Mouse (Mus musculus) hindbrain, embryonic 12.5 days (tissue): ENCODE measurements at regions not wholly inside any gene's neighbourhood (a gene's known extent, or its start where the extent isn't known, plus 50 kb on each side); places are given as distances from the start of the nearest gene placed in this dataset.

Experiments used
- ATAC-seq: fragments of 200-750 bp; cut with Nextera tagmentation; 2 replicates; pipeline ENCODE4 v1.8.0; 2017; ENCODE audit warnings: moderate TSS enrichment; ENCODE audit not compliant: low FRiP score
- H3K27ac ChIP-seq: fragments of 300-500 bp; sonication (generic); 2 replicates; pipeline ENCODE4 v1.5.1; 2016; ENCODE audit warnings: mild to moderate bottlenecking
- H3K27me3 ChIP-seq: fragments of 300-500 bp; sonication (generic); 2 replicates; pipeline ENCODE4 v1.6.1; 2016; ENCODE audit warnings: mild to moderate bottlenecking
- H3K36me3 ChIP-seq: fragments of 300-500 bp; sonication (generic); 2 replicates; pipeline ENCODE4 v1.6.1; 2016; ENCODE audit warnings: mild to moderate bottlenecking
- H3K4me1 ChIP-seq: fragments of 300-500 bp; sonication (generic); 2 replicates; pipeline ENCODE4 v1.6.1; 2016
- H3K4me2 ChIP-seq: fragments of 300-500 bp; sonication (generic); replicated peaks from 2 replicates; pipeline ENCODE4 v1.6.1; 2016; ENCODE audit warnings: mild to moderate bottlenecking
- H3K4me3 ChIP-seq: fragments of 300-500 bp; sonication (generic); 2 replicates; pipeline ENCODE4 v1.5.1; 2016; ENCODE audit warnings: mild to moderate bottlenecking
- H3K9ac ChIP-seq: fragments of 300-500 bp; sonication (generic); 2 replicates; pipeline ENCODE4 v1.6.1; 2016; ENCODE audit warnings: mild to moderate bottlenecking, moderate library complexity
- H3K9me3 ChIP-seq: fragments of 300-500 bp; sonication (generic); replicated peaks from 2 replicates; pipeline ENCODE4 v1.6.1; 2016; ENCODE audit warnings: mild to moderate bottlenecking
- WGBS: fragments of 180-500 bp; shearing (Covaris S2); methylation state at CpG from one replicate; pipeline ENCODE4 v1.1.7; 2016; 5-methylcytosine and 5-hydroxymethylcytosine counted together

DNA sequence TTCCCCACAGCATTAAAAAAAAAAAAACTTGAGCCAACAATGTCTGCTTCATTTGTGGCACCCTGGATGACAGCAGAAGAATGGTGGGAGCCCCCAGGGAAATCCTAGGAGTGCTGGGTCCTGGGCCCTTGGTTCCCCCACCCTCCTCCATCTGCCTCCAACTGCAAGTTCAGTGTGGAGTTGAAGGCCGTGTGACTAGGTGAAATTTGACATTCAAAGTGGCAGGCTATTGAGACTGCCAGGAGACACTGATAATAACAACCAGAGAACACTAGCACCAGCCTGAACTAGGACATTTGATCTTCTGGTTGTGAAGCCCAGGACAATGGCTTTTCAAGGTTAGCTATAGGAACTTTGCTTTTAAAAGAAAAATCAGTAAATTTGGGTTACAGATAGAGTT lies 74.0 kb downstream of the Adamts15 start:
- Histone ChIP-seq H3K9me3 (no peaks in the 10 kb centered on the region), H3K4me3 (no peak overlapping the region), H3K27me3 (no peaks in the 10 kb centered on the region), H3K9ac (no peak overlapping the region), H3K4me2 (no peak overlapping the region), H3K27ac (no peak overlapping the region), H3K4me1 (no peaks in the 10 kb centered on the region), H3K36me3 (no peaks in the 10 kb centered on the region)
- no peak for ATAC-seq
- 56% methylated on average over 1 of the region's 1 CpGs for WGBS

DNA sequence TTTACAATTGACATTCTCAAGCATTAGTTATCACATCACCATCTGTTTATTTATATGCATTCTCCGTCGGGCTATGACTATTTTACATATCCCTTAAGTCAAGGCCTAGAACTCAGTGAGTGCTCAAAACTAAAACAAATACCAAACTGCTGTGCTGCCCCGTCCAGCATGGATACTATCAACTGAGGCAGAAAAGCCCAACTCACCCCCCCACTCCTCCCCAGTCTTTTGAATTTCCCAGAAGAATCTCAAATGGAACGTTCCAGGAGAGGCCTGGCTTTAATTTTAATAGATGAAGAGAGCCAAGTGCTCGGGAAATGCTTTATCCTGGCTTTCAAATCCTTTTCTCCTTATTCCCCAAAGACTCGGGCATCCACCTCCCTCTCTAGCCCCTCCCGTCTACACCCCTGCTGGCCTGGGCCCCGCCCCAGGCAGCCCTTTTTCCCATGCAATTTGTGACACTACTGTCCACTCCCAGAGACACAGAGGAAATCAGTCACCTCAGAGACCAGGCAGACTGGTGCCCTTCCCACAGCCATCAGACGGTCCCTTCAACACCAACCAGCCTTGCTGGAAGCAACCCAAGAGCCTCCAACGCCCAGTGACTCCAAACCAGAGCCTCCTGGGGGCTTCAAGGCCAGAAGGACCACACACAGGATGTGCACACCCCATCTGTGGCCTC lies 76.5 kb downstream of the Adamts15 start:
- H3K4me2 ChIP-seq = no peak overlapping the region
- no peaks in the 10 kb centered on the region for H3K27me3 ChIP-seq
- ATAC-seq = no peak
- no peak overlapping the region for H3K27ac ChIP-seq
- no peak overlapping the region for H3K4me3 ChIP-seq
- H3K9ac ChIP-seq = no peak overlapping the region
- H3K36me3 ChIP-seq = no peaks in the 10 kb centered on the region
- no peaks in the 10 kb centered on the region for H3K9me3 ChIP-seq
- 65% methylated on average over 10 of the region's 10 CpGs for WGBS
- H3K4me1 ChIP-seq = no peaks in the 10 kb centered on the region

DNA sequence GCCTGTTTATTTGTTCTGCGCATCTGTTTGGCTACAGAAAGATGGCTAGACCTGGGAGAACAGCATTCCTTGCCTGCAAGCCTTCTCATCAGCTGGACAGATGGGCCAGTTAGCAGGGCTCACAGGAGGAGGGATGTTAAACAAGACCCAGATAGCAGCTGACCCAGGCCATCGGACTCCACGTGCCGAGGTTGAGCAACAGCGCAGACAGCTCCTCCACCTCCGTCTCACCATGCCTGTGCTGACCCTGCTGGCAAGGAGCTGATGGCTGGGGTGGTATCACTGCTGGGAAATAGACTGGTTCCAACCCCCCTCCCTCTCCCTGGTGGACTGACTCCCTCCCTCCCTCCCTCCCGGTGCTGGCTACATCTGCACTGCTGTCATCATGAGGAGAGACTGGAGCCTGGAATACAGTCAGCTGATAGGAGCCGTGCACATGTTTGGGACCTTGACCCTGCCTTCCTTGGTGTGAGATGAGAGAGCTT lies 78.1 kb downstream of the Adamts15 start:
- H3K9me3 ChIP-seq = no peaks in the 10 kb centered on the region
- 64% methylated on average over 8 of the region's 8 CpGs for WGBS
- H3K36me3 ChIP-seq = no peaks in the 10 kb centered on the region
- H3K4me2 ChIP-seq = no peak overlapping the region
- no peaks in the 10 kb centered on the region for H3K27me3 ChIP-seq
- no peak for ATAC-seq
- H3K9ac ChIP-seq = no peak overlapping the region
- no peak overlapping the region for H3K4me3 ChIP-seq
- no peak overlapping the region for H3K27ac ChIP-seq
- H3K4me1 ChIP-seq = no peaks in the 10 kb centered on the region

DNA sequence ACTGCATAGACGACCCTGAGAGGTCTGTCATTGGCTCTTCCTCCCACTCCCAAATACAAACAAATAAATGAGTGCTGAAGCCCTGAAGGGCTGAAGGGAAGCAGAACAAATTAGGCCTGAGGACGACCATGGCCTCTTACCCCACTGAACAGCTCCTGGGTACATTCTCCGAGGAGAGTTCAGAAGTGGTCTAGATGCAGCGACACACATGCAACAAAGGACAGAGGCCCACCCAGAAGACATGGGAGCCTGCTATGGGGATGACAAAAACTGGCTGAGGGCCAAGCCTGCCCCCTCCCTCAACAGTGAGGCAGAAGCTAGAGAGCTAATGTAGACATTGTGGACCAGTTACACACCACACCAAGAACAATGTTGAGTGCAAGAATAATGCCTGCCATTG lies 87.3 kb downstream of the Adamts15 start:
- Histone ChIP-seq H3K4me2 (no peak overlapping the region), H3K36me3 (no peaks in the 10 kb centered on the region), H3K27ac (peak overlapping the region; percentile 67), H3K9me3 (no peaks in the 10 kb centered on the region), H3K9ac (no peak overlapping the region), H3K27me3 (no peaks in the 10 kb centered on the region), H3K4me1 (peaks cover 3% of the 10 kb centered on the region; the same call in 1 of the 2 replicates), H3K4me3 (no peak overlapping the region)
- 29% methylated on average over 4 of the region's 4 CpGs for WGBS
- no peak for ATAC-seq

DNA sequence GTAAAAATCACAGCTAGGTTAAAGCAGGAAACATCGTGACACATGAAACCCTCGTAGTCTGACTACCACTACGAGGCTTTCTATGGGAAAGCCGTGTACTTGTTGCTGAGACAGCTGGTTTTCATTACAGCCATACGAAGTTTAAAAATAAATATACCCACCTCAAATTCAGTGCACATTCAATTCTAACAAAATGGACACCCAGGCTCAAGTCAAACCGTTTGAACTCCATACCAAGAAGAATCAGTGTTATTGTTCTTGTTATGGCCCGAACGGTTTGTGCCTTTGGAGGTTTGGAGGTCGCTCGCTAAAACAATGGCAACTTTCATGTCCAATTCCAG lies 87.7 kb downstream of the Adamts15 start:
- Histone ChIP-seq H3K27ac (peak overlapping the region; percentile 67), H3K27me3 (no peaks in the 10 kb centered on the region)

DNA sequence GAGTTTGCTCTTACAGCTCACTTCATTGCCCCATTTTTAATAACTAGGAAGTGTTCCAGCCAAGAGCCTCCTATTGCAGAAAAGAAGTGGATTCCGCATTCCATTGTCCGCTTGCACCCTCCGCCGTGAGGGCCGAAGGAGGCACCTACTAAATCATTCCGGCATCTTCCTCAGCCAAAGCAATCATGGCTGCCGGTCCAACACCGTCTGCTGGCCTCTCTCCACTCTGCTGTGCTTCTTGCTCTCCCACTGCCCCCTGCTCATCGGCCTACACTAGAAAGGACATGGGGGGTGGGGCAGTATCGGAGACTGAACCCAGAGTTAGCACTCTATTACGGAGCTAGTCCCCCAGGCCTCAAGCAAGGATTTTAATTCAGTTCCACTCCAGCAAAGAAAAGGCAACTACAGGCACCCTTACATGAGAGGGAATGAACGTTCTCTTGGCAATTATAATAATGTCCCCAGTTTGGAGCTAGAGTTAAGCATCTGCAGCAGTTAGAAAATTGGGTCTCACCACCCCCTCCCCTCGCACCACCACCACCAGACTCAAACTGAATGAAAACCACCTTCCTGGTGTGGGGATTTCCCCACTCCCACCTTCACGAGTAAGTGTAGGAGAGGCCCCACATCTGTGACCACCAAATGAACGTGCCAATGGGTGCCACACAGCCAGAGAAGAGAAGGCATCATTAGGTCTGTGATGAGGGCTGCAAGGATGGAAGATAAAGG lies 88.3 kb downstream of the Adamts15 start:
- peaks cover 3% of the 10 kb centered on the region; the same call in 1 of the 2 replicates for H3K4me1 ChIP-seq
- no peaks in the 10 kb centered on the region for H3K9me3 ChIP-seq
- H3K4me2 ChIP-seq = no peak overlapping the region
- no peak for ATAC-seq
- no peaks in the 10 kb centered on the region for H3K36me3 ChIP-seq
- no peak overlapping the region for H3K4me3 ChIP-seq
- no peak overlapping the region for H3K9ac ChIP-seq
- WGBS = 83% methylated on average over 15 of the region's 15 CpGs
- H3K27ac ChIP-seq = peak overlapping the region; percentile 67
- H3K27me3 ChIP-seq = no peaks in the 10 kb centered on the region

More for the DNA sequence above, 87.7 kb downstream of the Adamts15 start:
- no peaks in the 10 kb centered on the region for H3K9me3 ChIP-seq
- 58% methylated on average over 10 of the region's 10 CpGs for WGBS
- H3K4me3 ChIP-seq = no peak overlapping the region
- H3K9ac ChIP-seq = no peak overlapping the region
- no peaks in the 10 kb centered on the region for H3K36me3 ChIP-seq
- peaks cover 3% of the 10 kb centered on the region; the same call in 1 of the 2 replicates for H3K4me1 ChIP-seq
- ATAC-seq = no peak
- no peak overlapping the region for H3K4me2 ChIP-seq

DNA sequence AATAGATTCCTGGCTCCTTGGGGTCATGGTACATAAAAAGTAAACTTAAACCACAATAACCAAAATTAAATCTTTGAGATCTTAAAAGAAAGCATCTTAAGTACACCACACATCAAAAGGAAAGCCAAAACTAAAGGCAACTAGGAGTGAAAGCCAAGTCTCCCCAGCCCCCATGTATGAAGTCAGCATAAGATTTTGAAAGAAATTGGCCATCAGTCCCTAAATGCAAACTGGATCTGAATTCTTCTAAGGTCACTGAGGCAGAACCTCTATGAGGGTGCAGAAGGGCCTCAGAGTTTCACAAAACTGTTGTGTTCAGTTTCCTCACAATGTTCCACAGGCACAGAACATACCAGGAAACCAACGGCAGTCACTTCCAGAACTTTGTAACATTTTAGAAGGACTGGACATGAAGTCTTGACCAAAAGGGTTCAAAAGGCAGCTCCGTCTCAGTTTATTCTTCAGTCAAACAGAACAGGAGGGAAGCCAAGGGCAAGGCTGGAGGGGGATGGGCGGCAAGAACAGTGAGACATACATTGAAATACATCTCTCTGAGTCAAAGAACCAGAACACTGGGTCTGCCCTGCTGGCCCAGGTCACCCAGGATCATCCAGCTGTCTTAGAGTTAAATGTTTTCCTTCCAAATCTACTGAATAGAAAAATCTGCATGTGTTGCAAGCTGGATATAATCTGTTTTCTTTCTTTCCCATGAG lies 92.9 kb downstream of the Adamts15 start:
- H3K4me2 ChIP-seq = no peak overlapping the region
- H3K4me1 ChIP-seq = no peaks in the 10 kb centered on the region
- H3K9me3 ChIP-seq = no peaks in the 10 kb centered on the region
- no peak overlapping the region for H3K27ac ChIP-seq
- WGBS = 76% methylated on average over 3 of the region's 3 CpGs
- H3K36me3 ChIP-seq = no peaks in the 10 kb centered on the region
- no peak overlapping the region for H3K4me3 ChIP-seq
- no peak overlapping the region for H3K9ac ChIP-seq
- no peaks in the 10 kb centered on the region for H3K27me3 ChIP-seq
- ATAC-seq = no peak

DNA sequence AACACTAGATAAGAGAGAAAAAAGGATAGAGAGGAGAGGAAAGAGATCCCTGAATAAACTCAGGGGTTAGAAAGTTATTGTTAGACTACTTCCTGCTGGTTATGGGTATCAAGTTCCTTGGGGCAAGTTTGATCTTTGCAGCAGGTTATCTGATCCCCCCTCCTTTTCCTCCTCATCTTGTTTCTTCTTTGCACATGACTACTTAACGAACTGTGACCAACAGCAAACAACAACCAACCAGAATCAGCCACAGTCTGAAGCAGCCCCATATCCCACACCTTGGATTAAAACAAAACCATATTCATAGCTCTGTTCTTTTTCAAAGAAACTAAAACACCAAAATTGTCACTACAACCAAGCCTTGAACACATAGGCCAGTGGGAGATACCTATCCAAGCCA lies 94.5 kb downstream of the Adamts15 start:
- H3K36me3 ChIP-seq = no peaks in the 10 kb centered on the region
- no peak for ATAC-seq
- no peaks in the 10 kb centered on the region for H3K27me3 ChIP-seq
- no peak overlapping the region for H3K9ac ChIP-seq
- no peaks in the 10 kb centered on the region for H3K4me1 ChIP-seq
- WGBS = 83% methylated on average over 1 of the region's 1 CpGs
- no peak overlapping the region for H3K4me3 ChIP-seq
- H3K27ac ChIP-seq = no peak overlapping the region
- no peak overlapping the region for H3K4me2 ChIP-seq
- H3K9me3 ChIP-seq = no peaks in the 10 kb centered on the region

DNA sequence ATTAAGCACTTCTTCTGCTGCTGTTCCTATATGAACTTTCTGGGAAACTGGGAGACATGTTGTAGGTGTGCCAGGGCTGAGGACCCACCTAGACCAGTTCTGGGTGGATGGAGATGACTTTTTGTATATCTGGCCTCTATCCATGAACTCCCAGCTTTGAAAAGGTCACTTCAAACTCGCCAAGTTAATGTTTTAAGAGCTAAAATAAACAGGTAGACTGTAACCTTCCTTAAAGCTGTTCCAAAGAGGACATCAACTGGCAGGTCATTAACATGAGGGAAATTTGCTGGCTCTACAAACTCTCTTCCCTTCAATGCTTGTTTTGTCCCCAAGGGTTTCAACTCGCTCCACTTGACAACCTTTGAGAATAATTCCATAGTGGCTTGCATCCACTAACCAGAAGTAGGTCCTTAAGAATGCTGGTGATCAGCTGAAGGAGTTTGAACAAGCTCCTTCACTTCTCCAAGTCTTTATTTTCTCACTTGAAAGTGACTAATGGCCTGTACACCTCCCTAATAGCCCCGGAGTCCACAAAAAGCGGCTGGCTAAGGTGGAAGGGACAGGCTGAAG lies 98.1 kb downstream of the Adamts15 start:
- H3K9me3 ChIP-seq = no peaks in the 10 kb centered on the region
- no peaks in the 10 kb centered on the region for H3K36me3 ChIP-seq
- no peak for ATAC-seq
- H3K4me2 ChIP-seq = no peak overlapping the region
- 77% methylated on average over 4 of the region's 4 CpGs for WGBS
- H3K9ac ChIP-seq = no peak overlapping the region
- H3K27ac ChIP-seq = no peak overlapping the region
- H3K4me3 ChIP-seq = no peak overlapping the region
- H3K27me3 ChIP-seq = no peaks in the 10 kb centered on the region
- H3K4me1 ChIP-seq = no peaks in the 10 kb centered on the region

DNA sequence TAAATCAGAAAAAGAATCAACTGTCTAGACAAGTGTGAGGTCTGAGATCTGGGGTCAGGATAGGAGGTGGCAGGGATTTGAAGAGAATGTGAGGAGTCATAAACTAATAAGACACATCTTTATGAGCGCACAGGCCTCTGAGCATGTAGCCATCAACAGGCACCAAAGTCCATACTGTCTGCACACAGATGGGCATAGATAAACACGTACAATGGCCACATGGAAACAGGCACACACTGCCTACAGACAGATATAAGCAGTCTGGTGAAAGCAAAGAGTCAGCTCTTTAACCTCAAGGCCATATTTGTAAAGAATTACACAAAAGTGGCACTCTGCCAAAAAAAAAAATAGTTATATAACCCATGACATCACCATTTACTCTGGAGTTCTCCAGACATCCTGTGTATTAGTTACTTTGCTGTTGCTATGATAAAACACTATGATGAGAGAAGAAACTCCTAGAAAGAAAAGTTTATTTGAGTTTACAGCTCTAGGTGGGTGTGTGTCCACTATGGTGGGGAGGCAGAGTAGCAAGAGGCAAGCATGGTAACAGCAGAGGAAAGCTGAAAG lies 101.4 kb downstream of the Adamts15 start:
- Histone ChIP-seq H3K4me1 (no peaks in the 10 kb centered on the region), H3K27ac (no peak overlapping the region), H3K27me3 (no peaks in the 10 kb centered on the region), H3K9ac (no peak overlapping the region), H3K4me2 (no peak overlapping the region), H3K9me3 (no peaks in the 10 kb centered on the region), H3K4me3 (no peak overlapping the region), H3K36me3 (no peaks in the 10 kb centered on the region)
- ATAC-seq = no peak
- WGBS = 75% methylated on average over 2 of the region's 2 CpGs

DNA sequence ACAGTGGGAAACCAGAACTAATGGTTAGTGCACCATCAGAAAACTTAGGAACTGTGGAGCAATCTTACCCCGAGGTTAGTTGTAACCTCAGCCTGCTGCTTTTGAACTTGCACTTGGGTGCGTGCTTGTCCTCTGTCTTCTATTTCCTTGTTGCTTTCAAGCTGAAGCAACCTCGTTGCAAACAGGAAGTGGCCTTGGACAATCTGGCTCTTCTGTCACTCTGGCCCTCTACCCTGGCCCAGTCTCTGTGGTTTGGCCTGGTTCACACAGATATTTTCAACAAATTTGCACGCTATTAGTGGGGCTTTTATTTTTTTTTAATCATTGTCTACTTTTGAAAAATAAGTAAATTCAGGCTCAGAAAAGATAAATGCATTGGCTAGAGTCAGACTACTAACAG lies 109.0 kb downstream of the Adamts15 start:
- no peak for ATAC-seq
- Histone ChIP-seq H3K9me3 (no peaks in the 10 kb centered on the region), H3K4me1 (peaks cover 3% of the 10 kb centered on the region; the same call in 1 of the 2 replicates), H3K27me3 (no peaks in the 10 kb centered on the region), H3K9ac (no peak overlapping the region), H3K27ac (no peak overlapping the region), H3K4me2 (no peak overlapping the region), H3K36me3 (no peaks in the 10 kb centered on the region), H3K4me3 (no peak overlapping the region)
- WGBS = 72% methylated on average over 4 of the region's 4 CpGs

DNA sequence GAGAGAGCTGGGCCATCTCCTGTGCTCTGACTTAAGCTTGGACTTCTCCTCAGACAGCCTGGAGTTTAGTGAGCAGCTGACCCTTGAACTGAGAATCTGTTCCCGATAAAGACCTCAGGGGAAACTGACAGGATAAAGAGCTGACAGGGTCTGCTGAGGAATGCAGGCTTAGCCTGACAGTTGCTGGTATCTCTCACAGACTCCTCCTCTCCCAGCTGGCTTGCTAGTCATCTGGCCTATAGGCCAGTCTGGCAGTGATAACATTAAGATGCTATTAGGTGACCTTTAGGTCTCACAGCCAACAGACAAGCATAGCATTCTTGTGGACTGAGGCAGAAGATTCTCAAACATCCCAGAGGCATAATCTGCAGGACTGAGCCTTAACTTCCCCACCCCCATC lies 111.4 kb downstream of the Adamts15 start:
- Histone ChIP-seq H3K27me3 (no peaks in the 10 kb centered on the region), H3K4me3 (no peak overlapping the region), H3K36me3 (no peaks in the 10 kb centered on the region), H3K4me1 (peaks cover 3% of the 10 kb centered on the region; the same call in 1 of the 2 replicates), H3K9me3 (no peaks in the 10 kb centered on the region), H3K9ac (no peak overlapping the region), H3K4me2 (no peak overlapping the region), H3K27ac (no peak overlapping the region)
- no peak for ATAC-seq
- WGBS = 25% methylated on average over 1 of the region's 1 CpGs
